Mouse (Mus musculus): ENCODE results near the gene Grb10. TPM values are rescaled to one million over a fixed set of nuclear protein-coding genes. Genes with fewer than 3 reads are reported as not detected.

The Grb10 gene
- polyA plus RNA-seq, 1 experiment from 2014 or later = 267 TPM

GRCm38 (mm10) chr11:11942320-11943217 is 95.9 kb downstream of the Grb10 start:
- Histone ChIP-seq H3K27ac (ENCODE audit: low read depth, low read length) (0 out of 2 replicates have a peak overlapping the region, but pooled peaks have one; percentile 20), H3K9ac (ENCODE audit: low read depth, low read length) (no peak overlapping the region), H3K27me3 (ENCODE audit: control insufficient read depth, insufficient read depth, low read length) (no peaks in the 10 kb centered on the region), H3K4me2 (replicated peaks; ENCODE audit: low read depth, low read length) (no peak overlapping the region), H3K9me3 (ENCODE audit: control insufficient read depth, low read length) (no peaks in the 10 kb centered on the region), H3K4me1 (replicated peaks; ENCODE audit: control insufficient read depth, insufficient read depth, low read length) (peaks cover 3% of the 10 kb centered on the region; the same call in 1 of the 2 replicates), H3K4me3 (ENCODE audit: low read depth, low read length) (no peak overlapping the region), H3K36me3 (ENCODE audit: control insufficient read depth, insufficient read depth, low read length) (peaks cover 5% of the 10 kb centered on the region; the same call in 1 of the 2 replicates)
- no peak for ATAC-seq (ENCODE audit: low FRiP score)
- no peak for DNase-seq (ENCODE audit: low spot score)
- 42% methylated on average over 6 of the region's 6 CpGs for WGBS

GRCm38 (mm10) chr11:11940833-11941681 is 97.4 kb downstream of the Grb10 start:
- no peaks in the 10 kb centered on the region for H3K27me3 ChIP-seq (ENCODE audit: control insufficient read depth, insufficient read depth, low read length)
- no peak overlapping the region for H3K4me3 ChIP-seq (ENCODE audit: low read depth, low read length)
- no peaks in the 10 kb centered on the region for H3K9me3 ChIP-seq (ENCODE audit: control insufficient read depth, low read length)
- ATAC-seq (ENCODE audit: low FRiP score) (0 out of 2 replicates have a peak, but pooled peaks have one; percentile 56), DNase-seq (ENCODE audit: low spot score) (no peak)
- no peak overlapping the region for H3K27ac ChIP-seq (ENCODE audit: low read depth, low read length)
- no peak overlapping the region for H3K4me2 ChIP-seq (replicated peaks; ENCODE audit: low read depth, low read length)
- peaks cover 5% of the 10 kb centered on the region; the same call in 1 of the 2 replicates for H3K36me3 ChIP-seq (ENCODE audit: control insufficient read depth, insufficient read depth, low read length)
- H3K4me1 ChIP-seq (replicated peaks; ENCODE audit: control insufficient read depth, insufficient read depth, low read length) = peaks cover 3% of the 10 kb centered on the region; the same call in 1 of the 2 replicates
- no peak overlapping the region for H3K9ac ChIP-seq (ENCODE audit: low read depth, low read length)
- 46% methylated on average over 5 of the region's 5 CpGs for WGBS

GRCm38 (mm10) chr11:11939611-11940010 is 98.9 kb downstream of the Grb10 start:
- 77% methylated on average over 3 of the region's 3 CpGs for WGBS
- no peaks in the 10 kb centered on the region for H3K9me3 ChIP-seq (ENCODE audit: control insufficient read depth, low read length)
- no peak for DNase-seq (ENCODE audit: low spot score)
- no peaks in the 10 kb centered on the region for H3K27me3 ChIP-seq (ENCODE audit: control insufficient read depth, insufficient read depth, low read length)
- no peak overlapping the region for H3K27ac ChIP-seq (ENCODE audit: low read depth, low read length)
- H3K4me1 ChIP-seq (replicated peaks; ENCODE audit: control insufficient read depth, insufficient read depth, low read length) = peaks cover 3% of the 10 kb centered on the region; the same call in 1 of the 2 replicates
- no peak overlapping the region for H3K9ac ChIP-seq (ENCODE audit: low read depth, low read length)
- H3K36me3 ChIP-seq (ENCODE audit: control insufficient read depth, insufficient read depth, low read length) = peaks cover 7% of the 10 kb centered on the region; the same call in 1 of the 2 replicates
- no peak overlapping the region for H3K4me2 ChIP-seq (replicated peaks; ENCODE audit: low read depth, low read length)
- no peak for ATAC-seq (ENCODE audit: low FRiP score)
- no peak overlapping the region for H3K4me3 ChIP-seq (ENCODE audit: low read depth, low read length)

DNA sequence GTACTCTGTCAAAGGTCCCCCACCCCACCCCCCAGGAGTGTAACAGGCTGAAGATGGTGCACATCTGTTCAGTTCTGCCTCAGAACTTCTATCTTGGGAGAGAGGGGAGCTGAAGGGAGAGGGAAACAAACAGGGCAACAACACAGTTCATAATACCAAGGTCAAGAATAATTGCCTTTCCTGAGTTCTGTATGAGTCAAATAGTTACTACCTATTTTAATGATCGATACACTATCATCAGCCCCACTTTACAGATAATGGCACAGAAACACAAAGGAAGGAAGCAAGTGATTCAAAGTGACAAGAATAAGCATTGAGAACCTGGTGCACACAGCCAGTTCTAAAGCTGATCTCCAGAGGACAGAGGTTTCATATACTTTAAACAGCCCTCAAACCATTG is 99.9 kb downstream of the Grb10 start:
- Histone ChIP-seq H3K36me3 (ENCODE audit: control insufficient read depth, insufficient read depth, low read length) (peaks cover 8% of the 10 kb centered on the region; the same call in 1 of the 2 replicates), H3K4me2 (replicated peaks; ENCODE audit: low read depth, low read length) (no peak overlapping the region), H3K27me3 (ENCODE audit: control insufficient read depth, insufficient read depth, low read length) (no peaks in the 10 kb centered on the region), H3K9ac (ENCODE audit: low read depth, low read length) (no peak overlapping the region), H3K4me1 (replicated peaks; ENCODE audit: control insufficient read depth, insufficient read depth, low read length) (peaks cover 3% of the 10 kb centered on the region; the same call in 1 of the 2 replicates), H3K9me3 (ENCODE audit: control insufficient read depth, low read length) (no peaks in the 10 kb centered on the region), H3K4me3 (ENCODE audit: low read depth, low read length) (no peak overlapping the region), H3K27ac (ENCODE audit: low read depth, low read length) (no peak overlapping the region)
- ATAC-seq (ENCODE audit: low FRiP score) (no peak), DNase-seq (ENCODE audit: low spot score) (no peak)
- WGBS = 91% methylated on average over 1 of the region's 1 CpGs

DNA sequence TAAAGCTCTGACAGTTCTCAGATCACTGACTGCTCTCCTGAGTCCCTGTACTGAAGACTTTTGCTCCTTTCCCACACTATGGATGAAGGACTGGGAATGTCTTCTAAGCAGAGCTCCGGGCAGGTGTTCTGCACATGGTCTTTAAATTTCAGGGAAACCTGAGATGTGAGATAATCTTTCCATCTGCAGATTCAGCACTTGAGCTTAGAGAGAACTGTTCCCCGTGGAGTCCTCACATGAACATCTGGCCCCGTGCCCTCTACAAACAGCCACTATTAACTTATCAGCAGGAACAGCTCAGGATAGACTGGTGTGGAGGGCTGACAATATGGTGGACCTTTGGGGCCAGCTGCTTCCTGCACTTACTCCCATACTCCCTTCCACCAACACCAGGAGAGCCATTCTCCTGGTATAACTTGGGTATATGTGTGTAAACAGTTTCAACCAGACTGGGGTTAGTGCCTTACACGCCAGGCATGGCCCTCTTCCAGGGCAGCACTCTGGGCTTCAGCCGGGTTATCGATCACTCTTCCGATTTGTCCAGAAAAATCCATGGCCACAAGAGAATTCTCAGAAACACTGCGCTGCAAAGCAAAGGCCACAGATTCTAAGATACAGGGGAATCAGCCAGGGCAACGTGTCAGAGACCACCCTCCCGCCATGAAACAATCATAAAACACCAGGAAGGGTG is 101.0 kb downstream of the Grb10 start:
- DNase-seq (ENCODE audit: low spot score) = no peak
- peaks cover 3% of the 10 kb centered on the region; the same call in 1 of the 2 replicates for H3K4me1 ChIP-seq (replicated peaks; ENCODE audit: control insufficient read depth, insufficient read depth, low read length)
- 82% methylated on average over 10 of the region's 10 CpGs for WGBS
- H3K27ac ChIP-seq (ENCODE audit: low read depth, low read length) = no peak overlapping the region
- H3K27me3 ChIP-seq (ENCODE audit: control insufficient read depth, insufficient read depth, low read length) = no peaks in the 10 kb centered on the region
- H3K9me3 ChIP-seq (ENCODE audit: control insufficient read depth, low read length) = no peaks in the 10 kb centered on the region
- ATAC-seq (ENCODE audit: low FRiP score) = no peak
- no peak overlapping the region for H3K4me2 ChIP-seq (replicated peaks; ENCODE audit: low read depth, low read length)
- H3K36me3 ChIP-seq (ENCODE audit: control insufficient read depth, insufficient read depth, low read length) = peaks cover 8% of the 10 kb centered on the region; the same call in 1 of the 2 replicates
- H3K4me3 ChIP-seq (ENCODE audit: low read depth, low read length) = no peak overlapping the region
- no peak overlapping the region for H3K9ac ChIP-seq (ENCODE audit: low read depth, low read length)

DNA sequence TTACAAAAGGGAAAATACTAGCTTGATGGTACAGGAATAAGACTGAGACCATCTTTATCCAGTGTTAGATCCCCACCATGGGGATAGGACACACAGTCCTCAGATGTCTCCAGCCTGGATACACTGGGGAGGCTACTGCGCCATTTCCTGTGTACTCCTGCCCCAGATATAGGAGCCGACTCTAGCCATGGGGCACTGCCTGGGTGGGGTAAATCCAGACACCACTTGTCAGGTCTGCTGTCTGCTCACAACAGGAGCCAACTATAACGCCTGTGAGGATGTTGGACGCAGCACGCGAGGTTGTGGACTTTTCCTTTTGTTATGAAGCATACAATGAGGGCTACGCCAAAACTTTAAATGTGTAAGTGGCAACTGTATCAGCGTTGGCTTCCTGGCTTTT is 103.7 kb downstream of the Grb10 start:
- no peaks in the 10 kb centered on the region for H3K27me3 ChIP-seq (ENCODE audit: control insufficient read depth, insufficient read depth, low read length)
- WGBS = 86% methylated on average over 8 of the region's 8 CpGs
- H3K27ac ChIP-seq (ENCODE audit: low read depth, low read length) = no peak overlapping the region
- no peak for ATAC-seq (ENCODE audit: low FRiP score)
- H3K9ac ChIP-seq (ENCODE audit: low read depth, low read length) = no peak overlapping the region
- no peak overlapping the region for H3K4me3 ChIP-seq (ENCODE audit: low read depth, low read length)
- no peak overlapping the region for H3K4me2 ChIP-seq (replicated peaks; ENCODE audit: low read depth, low read length)
- H3K36me3 ChIP-seq (ENCODE audit: control insufficient read depth, insufficient read depth, low read length) = peaks cover 8% of the 10 kb centered on the region; the same call in 1 of the 2 replicates
- H3K9me3 ChIP-seq (ENCODE audit: control insufficient read depth, low read length) = no peaks in the 10 kb centered on the region
- DNase-seq (ENCODE audit: low spot score) = no peak
- H3K4me1 ChIP-seq (replicated peaks; ENCODE audit: control insufficient read depth, insufficient read depth, low read length) = no peaks in the 10 kb centered on the region

DNA sequence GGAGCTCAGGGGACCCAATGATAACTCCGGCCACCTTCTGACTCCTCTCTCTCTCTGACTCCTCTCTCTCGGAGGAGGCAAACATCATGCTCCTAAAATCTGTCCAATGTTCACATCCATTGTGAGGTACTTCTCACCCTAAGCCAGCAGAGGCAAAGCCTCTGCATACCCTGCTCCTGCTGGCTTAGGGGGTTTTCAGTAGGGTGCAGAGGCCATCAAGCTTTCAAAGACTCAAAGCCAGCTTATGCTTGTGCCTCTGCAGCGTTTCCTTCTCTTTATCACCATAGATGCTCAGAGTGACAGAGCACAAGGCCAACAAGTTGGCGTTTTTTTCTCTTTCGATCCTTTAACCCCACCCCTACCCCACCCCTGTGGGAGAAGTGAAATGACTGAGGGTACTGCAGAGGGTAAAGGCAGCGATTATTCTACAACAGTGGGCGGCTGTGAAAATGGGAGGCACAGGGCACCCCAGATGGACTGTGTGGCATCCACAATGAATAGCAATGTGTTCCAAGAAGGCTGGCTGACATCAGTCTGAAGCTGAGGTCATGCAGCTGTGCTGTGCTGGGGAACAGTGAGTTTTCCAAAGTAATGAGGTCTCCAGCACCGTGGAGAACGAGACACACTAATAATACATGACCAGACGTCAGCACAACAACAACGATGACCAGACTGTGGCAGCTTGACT is 106.2 kb downstream of the Grb10 start:
- Histone ChIP-seq H3K36me3 (ENCODE audit: control insufficient read depth, insufficient read depth, low read length) (peaks cover 3% of the 10 kb centered on the region; the same call in 1 of the 2 replicates), H3K9ac (ENCODE audit: low read depth, low read length) (no peak overlapping the region), H3K4me2 (replicated peaks; ENCODE audit: low read depth, low read length) (no peak overlapping the region), H3K4me1 (replicated peaks; ENCODE audit: control insufficient read depth, insufficient read depth, low read length) (no peaks in the 10 kb centered on the region), H3K4me3 (ENCODE audit: low read depth, low read length) (no peak overlapping the region), H3K27ac (ENCODE audit: low read depth, low read length) (no peak overlapping the region), H3K27me3 (ENCODE audit: control insufficient read depth, insufficient read depth, low read length) (no peaks in the 10 kb centered on the region), H3K9me3 (ENCODE audit: control insufficient read depth, low read length) (no peaks in the 10 kb centered on the region)
- whole genome bisulfite sequencing = 61% methylated on average over 11 of the region's 11 CpGs
- DNase-seq (ENCODE audit: low spot score) = no peak
- ATAC-seq (ENCODE audit: low FRiP score) = peak; percentile 62
